In the genomic region with DNA sequence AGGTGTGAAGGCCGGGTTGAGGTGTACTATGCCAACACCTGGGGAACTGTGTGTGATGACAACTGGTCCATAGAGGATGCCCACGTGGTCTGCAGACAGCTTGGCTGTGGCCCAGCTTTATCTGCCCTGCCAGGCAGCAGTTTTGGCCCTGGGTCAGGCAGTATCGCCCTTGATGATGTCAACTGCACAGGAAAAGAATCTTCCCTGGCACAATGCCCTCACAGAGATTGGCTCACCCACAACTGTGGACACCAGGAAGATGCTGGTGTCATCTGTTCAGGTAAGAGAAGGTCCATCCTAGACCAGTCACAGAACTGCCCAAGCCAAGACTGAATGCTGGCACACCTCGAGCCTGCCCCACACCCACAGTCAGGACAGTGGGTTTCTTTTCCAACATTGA, we compare ENCODE assay signal across 21 mouse cellular contexts. TPM values are rescaled to one million over a fixed set of nuclear protein-coding genes. Genes with fewer than 3 reads are reported as not detected.
DNase-seq lines count a peak whose midpoint lies in the region; ATAC-seq and TF ChIP-seq lines count a peak whose summit lies in the region.
"Had no signal": no experiment of that assay in that cellular context is flagged by ENCODE, and none has a peak within 500 bp of the region (broad histone marks: within the 10 kb centered on the region; RNA-seq: fewer than 3 reads in every experiment).

No protein-coding gene starts in this region.

- H3K79me2 ChIP-seq in liver, adult 2 months (ENCODE audit: control insufficient read depth, insufficient read depth, low read length) = no peaks in the 10 kb centered on the region

- no peak overlapping the region for H3K9ac ChIP-seq in heart, embryonic 11.5 days (ENCODE audit: low read depth, low read length)
- no peak overlapping the region for H3K9ac ChIP-seq in liver, adult 2 months (ENCODE audit: low read depth, low read length)
- no peak overlapping the region for H3K9ac ChIP-seq in liver, postnatal 0 days (replicated peaks)
- H3K9ac ChIP-seq: forebrain, embryonic 13.5 days; forebrain, postnatal 0 days; heart, embryonic 13.5 days had no signal

- no peaks in the 10 kb centered on the region for H3K4me1 ChIP-seq in heart, embryonic 11.5 days (ENCODE audit: control insufficient read depth, insufficient read depth, low read length)
- no peaks in the 10 kb centered on the region for H3K4me1 ChIP-seq in liver, adult 2 months (ENCODE audit: control insufficient read depth, insufficient read depth, low read length)
- no peaks in the 10 kb centered on the region for H3K4me1 ChIP-seq in liver, postnatal 0 days (ENCODE audit: insufficient read depth)
- H3K4me1 ChIP-seq: embryonic facial prominence, embryonic 10.5 days; forebrain, embryonic 13.5 days; heart, embryonic 13.5 days had no signal

- H3K27me3 ChIP-seq in heart, embryonic 11.5 days (ENCODE audit: control insufficient read depth, insufficient read depth, low read length) = no peaks in the 10 kb centered on the region
- H3K27me3 ChIP-seq in liver, adult 2 months (ENCODE audit: control insufficient read depth, insufficient read depth, low read length) = 0 out of 2 replicates have a peak, but pooled peaks cover 2% of the 10 kb centered on the region
- H3K27me3 ChIP-seq in liver, postnatal 0 days (ENCODE audit: insufficient read depth, low read length) = no peaks in the 10 kb centered on the region
- H3K27me3 ChIP-seq: forebrain, embryonic 13.5 days; heart, embryonic 13.5 days had no signal

- ATAC-seq in heart, embryonic 11.5 days (replicated peaks; ENCODE audit: insufficient number of reproducible peaks, low FRiP score, low TSS enrichment) = no peak
- ATAC-seq in liver, postnatal 0 days = no peak
- ATAC-seq: activated CD4-positive, CD25-positive, alpha-beta regulatory T cell, adult 4 months; forebrain, embryonic 13.5 days; forebrain, postnatal 0 days; hindbrain, embryonic 16.5 days; Patski had no signal

- 71% methylated on average over 4 of the region's 4 CpGs for WGBS in heart, embryonic 11.5 days (ENCODE audit: insufficient replicate concordance)
- WGBS in liver, adult 2 months = 43% methylated on average over 4 of the region's 4 CpGs
- 68% methylated on average over 4 of the region's 4 CpGs for WGBS in liver, postnatal 0 days (ENCODE audit: insufficient replicate concordance)

- no peaks in the 10 kb centered on the region for H3K9me3 ChIP-seq in heart, embryonic 11.5 days (replicated peaks; ENCODE audit: control insufficient read depth, low read length)
- H3K9me3 ChIP-seq in liver, postnatal 0 days (ENCODE audit: low read length) = no peaks in the 10 kb centered on the region
- H3K9me3 ChIP-seq: embryonic facial prominence, embryonic 10.5 days; forebrain, embryonic 13.5 days; heart, embryonic 13.5 days had no signal

- no peak overlapping the region for H3K27ac ChIP-seq in heart, embryonic 11.5 days (ENCODE audit: low read depth, low read length)
- no peak overlapping the region for H3K27ac ChIP-seq in liver, adult 2 months (replicated peaks; ENCODE audit: insufficient read depth, low read depth, low read length)
- no peak overlapping the region for H3K27ac ChIP-seq in liver, postnatal 0 days (ENCODE audit: low read depth)
- H3K27ac ChIP-seq: embryonic facial prominence, embryonic 10.5 days; forebrain, embryonic 13.5 days; heart, embryonic 13.5 days had no signal

- TF ChIP-seq EP300 in liver, postnatal 0 days (IDR thresholded peaks at IDR 0.05; ENCODE audit: low read depth) = no peak

- peak; percentile 5 to 36 for DNase-seq in cerebellum, postnatal 14 days
- no peak for DNase-seq in cerebellum, postnatal 36 days
- DNase-seq in heart, postnatal 10 days = peak; percentile 15 to 25
- DNase-seq in liver, adult 2 months (ENCODE audit: extremely low read depth, low read depth, low spot score) = peak; percentile 40
- DNase-seq in liver, postnatal 0 days = no peak
- DNase-seq: cerebellum, adult 8-10 months; forebrain, postnatal 0 days; gastrocnemius, postnatal 14 days; kidney, adult 11 months had no signal

- H3K4me2 ChIP-seq in heart, embryonic 11.5 days = no peak overlapping the region
- H3K4me2 ChIP-seq in liver, postnatal 0 days (ENCODE audit: low read depth, low read length) = no peak overlapping the region
- H3K4me2 ChIP-seq: forebrain, embryonic 13.5 days; heart, embryonic 13.5 days had no signal

- H3K4me3 ChIP-seq in heart, embryonic 11.5 days (ENCODE audit: low read depth, low read length) = no peak overlapping the region
- no peak overlapping the region for H3K4me3 ChIP-seq in liver, adult 2 months (ENCODE audit: insufficient read depth, low read depth, low read length)
- H3K4me3 ChIP-seq in liver, postnatal 0 days (ENCODE audit: low read depth, low read length) = no peak overlapping the region
- H3K4me3 ChIP-seq: embryonic facial prominence, embryonic 10.5 days; forebrain, embryonic 13.5 days; heart, embryonic 13.5 days had no signal

- H3K36me3 ChIP-seq in heart, embryonic 11.5 days (ENCODE audit: control insufficient read depth, insufficient read depth, low read length) = no peaks in the 10 kb centered on the region
- H3K36me3 ChIP-seq in liver, adult 2 months (ENCODE audit: control insufficient read depth, insufficient read depth, low read length) = no peaks in the 10 kb centered on the region
- no peaks in the 10 kb centered on the region for H3K36me3 ChIP-seq in liver, postnatal 0 days (replicated peaks; ENCODE audit: insufficient read depth, low read length)
- H3K36me3 ChIP-seq: embryonic facial prominence, embryonic 10.5 days; heart, embryonic 13.5 days had no signal

- TF ChIP-seq CTCF in liver, adult 2 months (IDR thresholded peaks at IDR 0.05; ENCODE audit: low read depth, low read length) = no peak
- TF ChIP-seq CTCF in liver, postnatal 0 days (IDR thresholded peaks at IDR 0.05; ENCODE audit: low read depth) = no peak

- intact Hi-C loops in heart, postnatal 10 days (cut with DNase I) = no loop called here

- no peak for TF ChIP-seq POLR2A in liver, adult 2 months (IDR thresholded peaks at IDR 0.05; ENCODE audit: extremely low read depth, insufficient read depth, low read length)

RNA-seq across cellular contexts. Expression of a gene that starts 56.2 kb away (rescaled TPM):
- total RNA-seq in heart, postnatal 10 days (2021) = not detected
- polyA plus RNA-seq in heart, embryonic 11.5 days (2014; fragmentation: Nextera tagmentation; extraction: Ambion mirVana) = 0.64 and 1.1 TPM in 2 replicates
- total RNA-seq in liver, adult 2 months (2014; rRNA removed) = 0.47 and 4.0 TPM in 2 replicates
- not detected in 2 replicates for polyA plus RNA-seq in liver, adult 2 months (2012; rRNA removed)
- polyA plus RNA-seq in liver, postnatal 0 days (2015; fragmentation: Nextera tagmentation; extraction: Ambion mirVana) = 0.05 TPM in 1 of 2 replicates, not detected in the other
- total RNA-seq: adrenal gland, adult 18-20 months; adrenal gland, postnatal 36 days; CH12.LX; gastrocnemius, postnatal 14 days had no signal
- polyA plus RNA-seq: activated CD4-positive, CD25-positive, alpha-beta regulatory T cell, adult 4 months; embryonic facial prominence, embryonic 10.5 days; forebrain, embryonic 13.5 days; hindbrain, embryonic 11.5 days; hindbrain, embryonic 16.5 days; intestine, embryonic 14.5 days; Patski had no signal

Comparison
In these comparisons a context has a peak if more than half of its experiments do, and no peak if none do; other contexts are left out.
1. DNase-seq: peak in cerebellum, postnatal 14 days (2 of 2), heart, postnatal 10 days (2 of 2) and liver, adult 2 months (single experiment); none in cerebellum, postnatal 36 days (0 of 2) and liver, postnatal 0 days (single experiment).